Mouse (Mus musculus) adrenal gland, adult (tissue): ENCODE data around the gene 6820408C15Rik.

Source experiments
- DNase-seq, 2 experiments: peaks; one replicate each; pipeline ENCODE4 v3.0.0; 2022 to 2023; ENCODE audit warnings: low spot score in 1 of 2; ENCODE audit not compliant: inconsistent age in 2 of 2

The 6820408C15Rik gene

GRCm38 (mm10) chr2:152459241-152459640 is 43.9 kb downstream of the 6820408C15Rik start:
- no peak for DNase-seq

- DNase-seq, result no peak
Observed at GRCm38 (mm10) chr2:152464570-152465150, 49.3 kb downstream of the 6820408C15Rik start, which contains the start of gene Defb23. Gene Defb23 (minus strand): TSS chr2:152464620.

- DNase-seq, result peak; percentile 13 to 83
Observed at GRCm38 (mm10) chr2:152470973-152471372, 55.6 kb downstream of the 6820408C15Rik start.

GRCm38 (mm10) chr2:152472434-152472833 is 57.0 kb downstream of the 6820408C15Rik start:
- peak in 1 of 2 experiments; percentile 26 for DNase-seq

GRCm38 (mm10) chr2:152476763-152477162 is 61.4 kb downstream of the 6820408C15Rik start, which contains the start of gene Defb20:
Gene Defb20 (plus strand): TSS chr2:152477063.
- DNase-seq, result no peak

- DNase-seq, result no peak
Observed at GRCm38 (mm10) chr2:152480881-152481280, 65.5 kb downstream of the 6820408C15Rik start.

GRCm38 (mm10) chr2:152481726-152482125 is 66.3 kb downstream of the 6820408C15Rik start:
- DNase-seq, result no peak

- no peak for DNase-seq
Observed at GRCm38 (mm10) chr2:152487024-152487423, 71.6 kb downstream of the 6820408C15Rik start.

- DNase-seq, result no peak
Observed at GRCm38 (mm10) chr2:152490038-152490437, 74.7 kb downstream of the 6820408C15Rik start, which contains the start of gene Defb22. Gene Defb22 (minus strand): TSS chr2:152490138.

- DNase-seq, result no peak
Observed at GRCm38 (mm10) chr2:152493151-152493550, 77.8 kb downstream of the 6820408C15Rik start.
